Mouse (Mus musculus) liver, embryonic 12.5 days (tissue): Measurements from ENCODE around the gene Mgme1. TPM values are rescaled to one million over a fixed set of nuclear protein-coding genes. Genes with fewer than 3 reads are reported as not detected.

Source experiments
- ATAC-seq: fragments of 200-750 bp; cut with Nextera tagmentation; 2 replicates; pipeline ENCODE4 v1.8.0; 2017; ENCODE audit warnings: moderate number of reproducible peaks, mild to moderate bottlenecking, moderate library complexity
- H3K27ac ChIP-seq: fragments of 300-500 bp; sonication (generic); 2 replicates; pipeline ENCODE4 v1.5.1; 2016; ENCODE audit warnings: mild to moderate bottlenecking
- H3K27me3 ChIP-seq: fragments of 300-500 bp; sonication (generic); replicated peaks from 2 replicates; pipeline ENCODE4 v1.6.1; 2016; ENCODE audit warnings: mild to moderate bottlenecking, moderate library complexity
- H3K36me3 ChIP-seq: fragments of 300-500 bp; sonication (generic); 2 replicates; pipeline ENCODE4 v1.6.1; 2016; ENCODE audit warnings: mild to moderate bottlenecking, moderate library complexity
- H3K4me1 ChIP-seq: fragments of 300-500 bp; sonication (generic); 2 replicates; pipeline ENCODE4 v1.6.1; 2016
- H3K4me2 ChIP-seq: fragments of 300-500 bp; sonication (generic); 2 replicates; pipeline ENCODE4 v1.6.1; 2016; ENCODE audit warnings: mild to moderate bottlenecking, moderate library complexity
- H3K4me3 ChIP-seq: fragments of 300-500 bp; sonication (generic); 2 replicates; pipeline ENCODE4 v1.5.1; 2016; ENCODE audit warnings: mild to moderate bottlenecking, moderate library complexity
- H3K9ac ChIP-seq: fragments of 300-500 bp; sonication (generic); 2 replicates; pipeline ENCODE4 v1.6.1; 2016; ENCODE audit warnings: mild to moderate bottlenecking, moderate library complexity
- H3K9me3 ChIP-seq: fragments of 300-500 bp; sonication (generic); replicated peaks from 2 replicates; pipeline ENCODE4 v1.6.1; 2016; ENCODE audit warnings: mild to moderate bottlenecking, moderate library complexity
- WGBS: fragments of 180-500 bp; shearing (Covaris S2); methylation state at CpG from one replicate; pipeline ENCODE4 v1.1.7; 2016; ENCODE audit not compliant: insufficient replicate concordance; 5-methylcytosine and 5-hydroxymethylcytosine counted together
- polyA plus RNA-seq: library from polyadenylated mRNA; unstranded; fragments of >200 nt; fragmentation: Nextera tagmentation; extraction: Ambion mirVana; gene quantifications from 2 replicates; pipeline ENCODE4 v1.2.1, GENCODE M21; 2016

Mgme1 gene
- polyA plus RNA-seq, 1 experiment from 2014 or later = 19.0 TPM

- Histone ChIP-seq H3K4me1 (no peaks in the 10 kb centered on the region), H3K4me3 (no peak overlapping the region), H3K36me3 (peaks cover 40% of the 10 kb centered on the region), H3K27me3 (no peaks in the 10 kb centered on the region), H3K9me3 (no peaks in the 10 kb centered on the region), H3K27ac (no peak overlapping the region), H3K4me2 (no peak overlapping the region), H3K9ac (no peak overlapping the region)
- no peak for ATAC-seq
- WGBS = 68% methylated on average over 3 of the region's 3 CpGs
Observed at GRCm38 (mm10) chr2:144281417-144281816, 11.0 kb downstream of the Mgme1 start.

- Histone ChIP-seq H3K36me3 (no peaks in the 10 kb centered on the region), H3K27ac (no peak overlapping the region), H3K27me3 (no peaks in the 10 kb centered on the region), H3K4me1 (peaks cover 11% of the 10 kb centered on the region; the same call in 1 of the 2 replicates), H3K9me3 (no peaks in the 10 kb centered on the region), H3K4me2 (no peak overlapping the region), H3K4me3 (no peak overlapping the region), H3K9ac (no peak overlapping the region)
- 78% methylated on average over 7 of the region's 7 CpGs for WGBS
- no peak for ATAC-seq
Observed at GRCm38 (mm10) chr2:144290321-144290720, 19.9 kb downstream of the Mgme1 start.

- ATAC-seq = no peak
- WGBS = 78% methylated on average over 11 of the region's 11 CpGs
- no peak overlapping the region for H3K4me3 ChIP-seq
- H3K4me1 ChIP-seq = peaks cover 13% of the 10 kb centered on the region; the same call in 1 of the 2 replicates
- no peaks in the 10 kb centered on the region for H3K9me3 ChIP-seq
- no peak overlapping the region for H3K27ac ChIP-seq
- no peaks in the 10 kb centered on the region for H3K36me3 ChIP-seq
- no peak overlapping the region for H3K4me2 ChIP-seq
- no peak overlapping the region for H3K9ac ChIP-seq
- H3K27me3 ChIP-seq = no peaks in the 10 kb centered on the region
Observed at GRCm38 (mm10) chr2:144291600-144292305, 21.3 kb downstream of the Mgme1 start.

- 46% methylated on average over 9 of the region's 9 CpGs for WGBS
- ATAC-seq = no peak
Observed at GRCm38 (mm10) chr2:144295145-144295735, 24.8 kb downstream of the Mgme1 start.

DNA sequence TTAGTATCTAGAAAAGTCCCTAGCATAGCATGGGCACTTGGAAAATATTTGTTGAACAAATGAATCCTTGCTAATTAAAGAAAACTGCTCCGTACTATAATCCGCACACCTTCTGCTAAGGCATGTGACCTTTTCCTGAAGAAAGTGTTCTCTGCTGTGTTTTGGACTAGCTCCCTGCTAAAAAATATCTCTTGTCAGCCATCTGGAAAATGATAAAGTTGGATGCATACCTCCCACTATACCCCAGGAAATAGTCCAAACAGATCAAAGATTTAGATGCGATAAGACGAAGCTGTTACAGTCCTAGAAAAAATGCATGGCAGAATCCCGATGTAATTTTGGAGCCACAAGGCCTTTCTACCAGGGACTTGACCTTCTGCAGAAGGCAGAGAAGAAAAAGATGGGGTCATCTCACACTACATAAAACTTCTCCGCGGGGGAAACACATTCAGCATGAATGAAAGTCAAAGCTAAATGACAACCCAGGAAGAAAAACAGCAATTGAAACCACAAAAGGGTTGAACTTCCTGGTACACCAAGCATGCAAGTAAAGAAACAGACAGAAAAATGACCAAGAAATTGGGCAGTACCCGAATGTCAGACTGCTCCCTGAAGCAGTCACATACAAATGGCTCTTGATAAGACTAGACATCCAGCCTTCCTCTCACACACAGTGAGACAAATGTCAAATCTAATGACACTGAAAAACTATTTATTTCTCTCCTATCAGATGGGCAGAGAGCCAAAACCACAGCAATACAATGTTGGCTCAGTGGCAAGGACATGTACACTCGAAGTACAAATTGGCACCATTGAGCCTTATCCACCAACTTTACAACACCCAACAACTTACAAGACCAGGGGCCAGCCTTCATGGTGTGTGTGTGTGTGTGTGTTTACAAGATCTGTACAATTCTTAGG, 29.5 kb downstream of the Mgme1 start:
- no peak for ATAC-seq
- Histone ChIP-seq H3K9ac (no peak overlapping the region), H3K4me2 (no peak overlapping the region), H3K4me1 (peaks cover 23% of the 10 kb centered on the region), H3K9me3 (no peaks in the 10 kb centered on the region), H3K27me3 (no peaks in the 10 kb centered on the region), H3K36me3 (no peaks in the 10 kb centered on the region), H3K27ac (0 out of 2 replicates have a peak overlapping the region, but pooled peaks have one; percentile 2), H3K4me3 (no peak overlapping the region)
- WGBS = 49% methylated on average over 9 of the region's 9 CpGs

More at GRCm38 (mm10) chr2:144295145-144295735, 24.8 kb downstream of the Mgme1 start:
- H3K4me3 ChIP-seq = no peak overlapping the region
- no peak overlapping the region for H3K9ac ChIP-seq
- peaks cover 25% of the 10 kb centered on the region for H3K4me1 ChIP-seq
- no peak overlapping the region for H3K4me2 ChIP-seq
- H3K36me3 ChIP-seq = no peaks in the 10 kb centered on the region
- no peaks in the 10 kb centered on the region for H3K27me3 ChIP-seq
- no peaks in the 10 kb centered on the region for H3K9me3 ChIP-seq
- H3K27ac ChIP-seq = no peak overlapping the region

DNA sequence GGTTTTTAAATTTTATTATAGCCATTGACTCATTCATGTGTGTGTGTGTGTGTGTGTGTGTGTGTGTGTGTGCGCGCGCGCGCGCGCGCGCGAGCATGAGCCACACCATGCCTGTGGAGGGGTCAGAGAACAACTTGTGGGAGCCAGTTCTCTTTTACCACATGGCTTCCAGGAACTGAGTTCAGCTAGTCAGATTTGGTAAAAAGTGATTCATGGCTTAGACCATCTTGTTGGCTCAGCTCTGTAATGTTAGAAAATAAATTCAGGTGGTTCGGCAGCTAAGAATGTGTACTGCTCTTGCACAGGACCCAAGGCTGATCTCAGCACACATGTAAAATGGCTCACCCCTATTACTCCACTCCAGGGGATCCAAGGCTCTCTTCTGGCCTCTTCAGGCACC, 30.6 kb downstream of the Mgme1 start:
- ATAC-seq = no peak
- Histone ChIP-seq H3K9me3 (no peaks in the 10 kb centered on the region), H3K4me2 (no peak overlapping the region), H3K4me1 (peaks cover 17% of the 10 kb centered on the region), H3K9ac (no peak overlapping the region), H3K27ac (no peak overlapping the region), H3K4me3 (no peak overlapping the region), H3K36me3 (no peaks in the 10 kb centered on the region), H3K27me3 (no peaks in the 10 kb centered on the region)
- 92% methylated on average over 11 of the region's 11 CpGs for WGBS

DNA sequence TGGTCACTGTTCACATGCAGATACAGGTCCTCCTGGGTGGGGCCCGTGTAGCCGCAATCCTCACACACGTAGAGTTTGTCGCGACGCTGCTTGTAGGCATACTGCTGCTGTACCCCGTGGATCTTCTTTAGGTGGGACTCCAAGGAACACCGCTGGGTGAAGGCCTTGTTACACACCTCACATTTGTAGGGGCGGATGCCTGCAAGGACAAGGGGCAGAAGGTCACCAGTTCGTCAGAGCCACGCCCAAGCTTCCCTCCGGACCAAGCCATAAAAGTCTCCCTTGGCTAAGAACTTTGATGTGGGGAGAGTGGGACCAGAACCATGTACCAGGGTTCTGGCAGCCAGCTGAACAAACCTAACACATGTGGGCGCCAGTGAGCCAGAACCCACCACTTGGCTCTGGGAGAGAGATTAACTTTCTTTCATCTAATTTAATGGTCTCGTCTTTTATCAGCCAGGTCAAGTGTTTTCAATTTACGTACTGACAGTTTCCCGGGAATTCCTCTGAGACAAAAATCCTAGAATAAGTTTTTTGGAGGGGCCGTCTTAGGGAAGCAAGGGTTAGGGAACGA, 35.3 kb downstream of the Mgme1 start:
- no peak overlapping the region for H3K27ac ChIP-seq
- WGBS = 68% methylated on average over 18 of the region's 18 CpGs
- no peaks in the 10 kb centered on the region for H3K27me3 ChIP-seq
- no peaks in the 10 kb centered on the region for H3K36me3 ChIP-seq
- H3K4me2 ChIP-seq = no peak overlapping the region
- H3K9me3 ChIP-seq = no peaks in the 10 kb centered on the region
- H3K9ac ChIP-seq = no peak overlapping the region
- no peak for ATAC-seq
- H3K4me1 ChIP-seq = peaks cover 6% of the 10 kb centered on the region; the same call in 1 of the 2 replicates
- no peak overlapping the region for H3K4me3 ChIP-seq

GRCm38 (mm10) chr2:144308561-144308960, 38.1 kb downstream of the Mgme1 start:
- 41% methylated on average over 8 of the region's 8 CpGs for WGBS
- peak; percentile 40; the same call in 1 of the 2 replicates for ATAC-seq
- Histone ChIP-seq H3K27me3 (no peaks in the 10 kb centered on the region), H3K9me3 (no peaks in the 10 kb centered on the region), H3K9ac (no peak overlapping the region), H3K27ac (no peak overlapping the region), H3K4me2 (peak overlapping the region; percentile 35), H3K36me3 (no peaks in the 10 kb centered on the region), H3K4me1 (peaks cover 6% of the 10 kb centered on the region; the same call in 1 of the 2 replicates), H3K4me3 (no peak overlapping the region)

DNA sequence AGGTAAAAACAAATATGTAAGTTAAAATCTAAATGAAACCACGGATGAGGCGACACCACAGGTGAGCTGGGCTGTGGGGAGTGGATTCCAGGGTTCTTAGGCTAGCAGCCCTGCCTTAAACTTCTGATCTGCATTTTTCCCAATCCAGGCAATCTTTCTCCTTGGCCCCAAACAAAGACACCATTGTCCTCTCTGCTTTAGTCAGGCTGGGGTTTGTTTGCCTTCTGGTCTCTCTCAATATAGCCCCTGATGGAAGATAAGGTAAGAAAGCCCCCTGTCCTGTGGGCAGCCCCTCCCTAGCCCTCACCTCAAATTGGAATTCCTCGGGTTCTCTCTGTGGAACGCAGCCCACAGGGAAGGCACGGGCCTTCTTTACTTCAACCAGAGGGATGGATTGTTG, 39.8 kb downstream of the Mgme1 start:
- no peaks in the 10 kb centered on the region for H3K9me3 ChIP-seq
- no peak for ATAC-seq
- WGBS = 54% methylated on average over 5 of the region's 5 CpGs
- no peak overlapping the region for H3K9ac ChIP-seq
- no peak overlapping the region for H3K4me2 ChIP-seq
- H3K27me3 ChIP-seq = no peaks in the 10 kb centered on the region
- H3K36me3 ChIP-seq = no peaks in the 10 kb centered on the region
- H3K4me1 ChIP-seq = peaks cover 6% of the 10 kb centered on the region; the same call in 1 of the 2 replicates
- H3K4me3 ChIP-seq = no peak overlapping the region
- no peak overlapping the region for H3K27ac ChIP-seq

GRCm38 (mm10) chr2:144311372-144311771, 40.9 kb downstream of the Mgme1 start:
- no peak overlapping the region for H3K27ac ChIP-seq
- no peaks in the 10 kb centered on the region for H3K36me3 ChIP-seq
- no peak for ATAC-seq
- H3K4me3 ChIP-seq = no peak overlapping the region
- WGBS = 65% methylated on average over 2 of the region's 2 CpGs
- H3K9ac ChIP-seq = no peak overlapping the region
- H3K27me3 ChIP-seq = no peaks in the 10 kb centered on the region
- no peaks in the 10 kb centered on the region for H3K9me3 ChIP-seq
- no peak overlapping the region for H3K4me2 ChIP-seq
- H3K4me1 ChIP-seq = peaks cover 6% of the 10 kb centered on the region; the same call in 1 of the 2 replicates

- Histone ChIP-seq H3K4me1 (no peaks in the 10 kb centered on the region), H3K4me3 (no peak overlapping the region), H3K27me3 (peaks cover 24% of the 10 kb centered on the region), H3K9ac (no peak overlapping the region), H3K9me3 (no peaks in the 10 kb centered on the region), H3K36me3 (no peaks in the 10 kb centered on the region), H3K27ac (no peak overlapping the region), H3K4me2 (no peak overlapping the region)
- WGBS = 54% methylated on average over 3 of the region's 3 CpGs
- ATAC-seq = no peak
Observed at GRCm38 (mm10) chr2:144324218-144324617, 53.8 kb downstream of the Mgme1 start.
